Mouse (Mus musculus) lung, adult 2 months (tissue): Measurements from ENCODE around the gene Sp3.

Experiments used
- CTCF ChIP-seq: fragments of 200-500 bp; IDR thresholded peaks from 2 replicates; pipeline ENCODE4 v1.5.1; 2011; ENCODE audit warnings: mild to moderate bottlenecking, low read length, control low read depth; ENCODE audit not compliant: insufficient read depth
- POLR2A ChIP-seq: fragments of 200-500 bp; IDR thresholded peaks from 2 replicates; pipeline ENCODE4 v1.6.1; 2011; ENCODE audit warnings: low read depth, mild to moderate bottlenecking, control low read depth, low read length, borderline replicate concordance; ENCODE audit errors: extremely low read depth

DNA sequence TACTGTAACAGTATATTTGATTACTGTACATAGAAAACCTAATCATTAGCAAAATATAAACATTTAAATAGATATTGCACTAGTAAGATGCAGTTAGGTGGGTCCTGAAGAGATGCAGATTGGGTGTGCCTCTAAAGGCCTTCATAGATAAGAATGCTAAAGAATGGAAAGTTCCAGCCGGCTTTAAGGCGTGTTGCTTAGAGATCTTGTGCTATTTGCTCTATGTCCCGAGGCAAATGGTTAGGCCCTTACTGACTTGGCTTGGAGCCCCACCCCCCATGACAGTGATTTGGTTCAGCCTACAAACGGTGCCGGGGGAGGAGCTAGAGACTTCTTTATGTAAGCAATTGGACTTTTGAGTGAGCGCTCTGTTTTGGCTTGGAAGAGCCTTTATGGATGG, 40.8 kb upstream of the Sp3 start:
- TF ChIP-seq CTCF (no peak), POLR2A (no peak)
